Mouse (Mus musculus) liver, embryonic 12.5 days (tissue): Measurements from ENCODE around the gene Hras. TPM values are rescaled to one million over a fixed set of nuclear protein-coding genes. Genes with fewer than 3 reads are reported as not detected.

Experiments
- ATAC-seq: fragments of 200-750 bp; cut with Nextera tagmentation; 2 replicates; pipeline ENCODE4 v1.8.0; 2017; ENCODE audit warnings: moderate number of reproducible peaks, mild to moderate bottlenecking, moderate library complexity
- H3K27ac ChIP-seq: fragments of 300-500 bp; sonication (generic); 2 replicates; pipeline ENCODE4 v1.5.1; 2016; ENCODE audit warnings: mild to moderate bottlenecking
- H3K27me3 ChIP-seq: fragments of 300-500 bp; sonication (generic); replicated peaks from 2 replicates; pipeline ENCODE4 v1.6.1; 2016; ENCODE audit warnings: mild to moderate bottlenecking, moderate library complexity
- H3K36me3 ChIP-seq: fragments of 300-500 bp; sonication (generic); 2 replicates; pipeline ENCODE4 v1.6.1; 2016; ENCODE audit warnings: mild to moderate bottlenecking, moderate library complexity
- H3K4me1 ChIP-seq: fragments of 300-500 bp; sonication (generic); 2 replicates; pipeline ENCODE4 v1.6.1; 2016
- H3K4me2 ChIP-seq: fragments of 300-500 bp; sonication (generic); 2 replicates; pipeline ENCODE4 v1.6.1; 2016; ENCODE audit warnings: mild to moderate bottlenecking, moderate library complexity
- H3K4me3 ChIP-seq: fragments of 300-500 bp; sonication (generic); 2 replicates; pipeline ENCODE4 v1.5.1; 2016; ENCODE audit warnings: mild to moderate bottlenecking, moderate library complexity
- H3K9ac ChIP-seq: fragments of 300-500 bp; sonication (generic); 2 replicates; pipeline ENCODE4 v1.6.1; 2016; ENCODE audit warnings: mild to moderate bottlenecking, moderate library complexity
- H3K9me3 ChIP-seq: fragments of 300-500 bp; sonication (generic); replicated peaks from 2 replicates; pipeline ENCODE4 v1.6.1; 2016; ENCODE audit warnings: mild to moderate bottlenecking, moderate library complexity
- WGBS: fragments of 180-500 bp; shearing (Covaris S2); methylation state at CpG from one replicate; pipeline ENCODE4 v1.1.7; 2016; ENCODE audit not compliant: insufficient replicate concordance; 5-methylcytosine and 5-hydroxymethylcytosine counted together
- microRNA counts: library from miRNA; unstranded; fragments of <30 nt; microRNA quantifications from one replicate; lab custom pipeline; 2017
- microRNA-seq: library from miRNA; unstranded; fragments of <30 nt; microRNA quantifications from one replicate; pipeline ENCODE4, GENCODE M21; 2017
- polyA plus RNA-seq: library from polyadenylated mRNA; unstranded; fragments of >200 nt; fragmentation: Nextera tagmentation; extraction: Ambion mirVana; gene quantifications from 2 replicates; pipeline ENCODE4 v1.2.1, GENCODE M21; 2016

Hras gene
- polyA plus RNA-seq, 1 experiment from 2014 or later: 125 TPM

GRCm38 (mm10) chr7:141145403-141145802 is 48.4 kb downstream of the Hras start:
- no peaks in the 10 kb centered on the region for H3K27me3 ChIP-seq
- 45% methylated on average over 1 of the region's 1 CpGs for WGBS
- peak overlapping the region; percentile 45 for H3K4me2 ChIP-seq
- ATAC-seq: no peak
- H3K27ac ChIP-seq: peak overlapping the region; percentile 86
- 0 out of 2 replicates have a peak overlapping the region, but pooled peaks have one; percentile 2 for H3K4me3 ChIP-seq
- H3K9me3 ChIP-seq: no peaks in the 10 kb centered on the region
- peaks cover 78% of the 10 kb centered on the region for H3K4me1 ChIP-seq
- peak overlapping the region; percentile 53 for H3K9ac ChIP-seq
- H3K36me3 ChIP-seq: peaks cover 99% of the 10 kb centered on the region

GRCm38 (mm10) chr7:141144650-141145049 is 49.2 kb downstream of the Hras start:
- H3K27ac ChIP-seq: peak overlapping the region; percentile 86
- H3K36me3 ChIP-seq: peaks cover 99% of the 10 kb centered on the region
- peaks cover 86% of the 10 kb centered on the region for H3K4me1 ChIP-seq
- H3K9ac ChIP-seq: no peak overlapping the region
- WGBS: 78% methylated on average over 3 of the region's 3 CpGs
- no peak overlapping the region for H3K4me3 ChIP-seq
- no peak for ATAC-seq
- no peaks in the 10 kb centered on the region for H3K27me3 ChIP-seq
- no peak overlapping the region for H3K4me2 ChIP-seq
- H3K9me3 ChIP-seq: no peaks in the 10 kb centered on the region

GRCm38 (mm10) chr7:141143861-141144260 is 49.9 kb downstream of the Hras start:
- no peaks in the 10 kb centered on the region for H3K9me3 ChIP-seq
- H3K27ac ChIP-seq: peak overlapping the region; percentile 1; the same call in 1 of the 2 replicates
- H3K36me3 ChIP-seq: peaks cover 100% of the 10 kb centered on the region
- H3K4me3 ChIP-seq: no peak overlapping the region
- peaks cover 93% of the 10 kb centered on the region for H3K4me1 ChIP-seq
- 87% methylated on average over 2 of the region's 2 CpGs for WGBS
- H3K27me3 ChIP-seq: no peaks in the 10 kb centered on the region
- no peak for ATAC-seq
- no peak overlapping the region for H3K9ac ChIP-seq
- H3K4me2 ChIP-seq: no peak overlapping the region

GRCm38 (mm10) chr7:141143112-141143511 is 50.7 kb downstream of the Hras start:
- H3K36me3 ChIP-seq: peaks cover 100% of the 10 kb centered on the region
- H3K9ac ChIP-seq: no peak overlapping the region
- ATAC-seq: no peak
- H3K4me1 ChIP-seq: peaks cover 100% of the 10 kb centered on the region
- no peaks in the 10 kb centered on the region for H3K27me3 ChIP-seq
- peak overlapping the region; percentile 37 for H3K27ac ChIP-seq
- 51% methylated on average over 5 of the region's 5 CpGs for WGBS
- H3K9me3 ChIP-seq: no peaks in the 10 kb centered on the region
- 0 out of 2 replicates have a peak overlapping the region, but pooled peaks have one; percentile 4 for H3K4me2 ChIP-seq
- H3K4me3 ChIP-seq: no peak overlapping the region

GRCm38 (mm10) chr7:141141326-141141725 is 52.5 kb downstream of the Hras start:
- Histone ChIP-seq H3K9ac (no peak overlapping the region), H3K27ac (0 out of 2 replicates have a peak overlapping the region, but pooled peaks have one; percentile 31), H3K9me3 (no peaks in the 10 kb centered on the region), H3K27me3 (no peaks in the 10 kb centered on the region), H3K4me1 (peaks cover 99% of the 10 kb centered on the region), H3K4me2 (peak overlapping the region; percentile 20), H3K4me3 (no peak overlapping the region), H3K36me3 (peaks cover 100% of the 10 kb centered on the region)
- WGBS: 64% methylated on average over 4 of the region's 4 CpGs
- 0 out of 2 replicates have a peak, but pooled peaks have one; percentile 19 for ATAC-seq

MicroRNAs encoded within 50 kb of the gene (microRNA counts, 519-probe panel; counts per million panel counts)
- microRNA mmu-miR-210 (lab: Ali Mortazavi, UCI): 6,063 counts per million, percentile 91 among the panel's probes with 10 or more counts

Small RNA genes lying within 50 kb of the gene (microRNA-seq; reads per million reads assigned to microRNA genes)
- 2,042 reads per million, percentile 80 among the genes with 10 or more reads in this experiment for gene Mir210

Other genes with a start within 250 kb of the Hras start
- 0.94 and 0.99 TPM in 2 replicates for gene Ifitm5, start 243.7 kb downstream of the Hras start, polyA plus RNA-seq
- not detected in 2 replicates for gene Gm45717, start 238.1 kb downstream of the Hras start, polyA plus RNA-seq
- 355 TPM in 2 replicates for gene Ifitm2, start 238.0 kb downstream of the Hras start, polyA plus RNA-seq
- 19.5 and 23.4 TPM in 2 replicates for gene Ifitm1, start 226.8 kb downstream of the Hras start, polyA plus RNA-seq
- gene Ifitm3, start 183.2 kb downstream of the Hras start, polyA plus RNA-seq: 35.7 TPM in 2 replicates
- 1.4 and 2.7 TPM in 2 replicates for gene Ifitm6, start 176.1 kb downstream of the Hras start, polyA plus RNA-seq
- not detected in 2 replicates for gene Gm17387, start 164.9 kb downstream of the Hras start, polyA plus RNA-seq
- 1.9 and 2.3 TPM in 2 replicates for gene B4galnt4, start 132.9 kb downstream of the Hras start, polyA plus RNA-seq
- gene Pkp3, start 115.8 kb downstream of the Hras start, polyA plus RNA-seq: 0.71 and 1.1 TPM in 2 replicates
- gene Sigirr, start 93.4 kb downstream of the Hras start, polyA plus RNA-seq: 16.0 and 16.5 TPM in 2 replicates
- 0.15 and 0.19 TPM in 2 replicates for gene Ano9, start 76.2 kb downstream of the Hras start, polyA plus RNA-seq
- 159 and 164 TPM in 2 replicates for gene Ptdss2, start 71.6 kb downstream of the Hras start, polyA plus RNA-seq
- 55.0 and 65.0 TPM in 2 replicates for gene Rnh1, start 21.1 kb downstream of the Hras start, polyA plus RNA-seq
- gene Lrrc56, start 152 bp upstream of the Hras start, polyA plus RNA-seq: 16.4 and 17.9 TPM in 2 replicates
- 0.99 and 1.1 TPM in 2 replicates for gene Lmntd2, start 20.1 kb upstream of the Hras start, polyA plus RNA-seq
- gene Rassf7, start 21.9 kb upstream of the Hras start, polyA plus RNA-seq: 27.3 and 28.3 TPM in 2 replicates
- gene Phrf1, start 34.8 kb upstream of the Hras start, polyA plus RNA-seq: 52.9 and 53.1 TPM in 2 replicates
- gene Irf7, start 72.5 kb upstream of the Hras start, polyA plus RNA-seq: 4.9 and 5.2 TPM in 2 replicates
- gene Cdhr5, start 82.8 kb upstream of the Hras start, polyA plus RNA-seq: 0.14 and 0.20 TPM in 2 replicates
- 0.32 and 0.60 TPM in 2 replicates for gene Sct, start 85.1 kb upstream of the Hras start, polyA plus RNA-seq
- 0.04 and 0.07 TPM in 2 replicates for gene Drd4, start 98.0 kb upstream of the Hras start, polyA plus RNA-seq
- gene Deaf1, start 133.7 kb upstream of the Hras start, polyA plus RNA-seq: 24.7 and 25.6 TPM in 2 replicates
- gene Tmem80, start 133.7 kb upstream of the Hras start, polyA plus RNA-seq: 24.3 and 24.8 TPM in 2 replicates
- gene Eps8l2, start 144.9 kb upstream of the Hras start, polyA plus RNA-seq: 4.9 and 5.6 TPM in 2 replicates
- 516 and 525 TPM in 2 replicates for gene Taldo1, start 198.2 kb upstream of the Hras start, polyA plus RNA-seq
- 21.1 and 22.8 TPM in 2 replicates for gene Gatd1, start 220.1 kb upstream of the Hras start, polyA plus RNA-seq
- gene Cend1, start 235.5 kb upstream of the Hras start, polyA plus RNA-seq: 0.10 and 0.16 TPM in 2 replicates
- 26.0 and 27.1 TPM in 2 replicates for gene Slc25a22, start 243.9 kb upstream of the Hras start, polyA plus RNA-seq